Mouse (Mus musculus): ENCODE measurements around the gene Havcr1.

DNA sequence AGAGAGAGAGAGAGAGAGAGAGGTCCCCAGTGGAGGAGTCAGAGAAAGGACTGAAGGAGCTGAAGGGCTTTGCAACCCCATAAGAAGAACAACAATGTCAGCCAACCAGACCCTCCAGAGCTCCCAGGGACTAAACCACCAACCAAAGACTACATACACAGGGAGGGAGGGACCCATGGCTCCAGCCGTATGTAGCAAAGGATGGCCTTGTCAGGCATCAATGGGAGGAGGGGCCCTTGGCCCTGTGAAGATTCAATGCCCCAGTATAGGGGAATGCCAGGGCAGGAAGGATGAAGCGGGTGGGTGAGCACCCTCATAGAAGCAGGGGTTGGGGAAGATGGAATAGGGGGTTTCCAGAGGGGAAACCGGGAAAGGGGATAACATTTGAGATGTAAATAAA is 6.8 kb downstream of the Havcr1 start:
- TF ChIP-seq CTCF (IDR thresholded peaks at IDR 0.05; ENCODE audit: borderline replicate concordance, insufficient read depth, low read length) (no peak), POLR2A (IDR thresholded peaks at IDR 0.05; ENCODE audit: low read depth, low read length) (no peak)

All from embryonic fibroblast, embryonic 13.5 days (primary cell).